ENCODE assay signal across 9 mouse cellular contexts in genomic region chr8:119440250-119440951, GRCm38 (mm10). TPM values are rescaled to one million over a fixed set of nuclear protein-coding genes. Genes with fewer than 3 reads are reported as not detected.
DNase-seq lines count a peak whose midpoint lies in the region; ATAC-seq and TF ChIP-seq lines count a peak whose summit lies in the region.
"Had no signal": no experiment of that assay in that cellular context is flagged by ENCODE, and none has a peak within 500 bp of the region (broad histone marks: within the 10 kb centered on the region; RNA-seq: fewer than 3 reads in every experiment).

No protein-coding gene starts in this region.

- ATAC-seq in G1E (ENCODE audit: extremely low read depth, insufficient number of reproducible peaks, low FRiP score, poor library complexity, severe bottlenecking): no peak; the same call in 1 of the 2 replicates
- peak; percentile 53; the same call in 1 of the 2 replicates for ATAC-seq in erythroid progenitor cell, adult 5-6 weeks (replicated peaks; ENCODE audit: low FRiP score, poor library complexity, severe bottlenecking)
- ATAC-seq in heart, embryonic 14.5 days (ENCODE audit: insufficient number of reproducible peaks, insufficient read depth, low FRiP score, low read depth): peak; percentile 44; the same call in 1 of the 2 replicates
- peak; percentile 62 for ATAC-seq in kidney, postnatal 0 days (replicated peaks; ENCODE audit: low FRiP score, low read depth)
- ATAC-seq in monocyte, adult 5-6 weeks (replicated peaks; ENCODE audit: insufficient number of reproducible peaks, low FRiP score, low TSS enrichment, poor library complexity, severe bottlenecking): no peak; the same call in 1 of the 2 replicates

- H3K27ac ChIP-seq in heart, embryonic 14.5 days (replicated peaks in 1 of 2; ENCODE audit: control insufficient read depth in 1 of 2, insufficient read depth in 1 of 2, low read depth in 2 of 2, low read length in 2 of 2): no peak overlapping the region
- H3K27ac ChIP-seq in kidney, postnatal 0 days: no peak overlapping the region

- 0 out of 2 replicates have a peak, but pooled peaks have one; percentile 24 for TF ChIP-seq CTCF in G1E (IDR thresholded peaks at IDR 0.05; ENCODE audit: low read depth, low read length)
- TF ChIP-seq CTCF in kidney, postnatal 0 days (IDR thresholded peaks at IDR 0.05; ENCODE audit: low read depth): peak; percentile 83
- peak; percentile 73 for TF ChIP-seq CTCF in lung, adult 2 months (IDR thresholded peaks at IDR 0.05; ENCODE audit: insufficient read depth, low read length)

- no peak for TF ChIP-seq POLR2A in lung, adult 2 months (IDR thresholded peaks at IDR 0.05; ENCODE audit: borderline replicate concordance, extremely low read depth, low read depth, low read length)

- H3K4me2 ChIP-seq in heart, embryonic 14.5 days (ENCODE audit: low read length): peak overlapping the region; percentile 35
- H3K4me2 ChIP-seq in kidney, postnatal 0 days (ENCODE audit: low read length): peak overlapping the region; percentile 8; the same call in 1 of the 2 replicates

- H3K9ac ChIP-seq in heart, embryonic 14.5 days (ENCODE audit: low read length): no peak overlapping the region
- H3K9ac ChIP-seq in kidney, postnatal 0 days (ENCODE audit: low read depth, low read length): no peak overlapping the region

- peaks cover 37% of the 10 kb centered on the region for H3K27me3 ChIP-seq in G1E (ENCODE audit: insufficient read depth, low read length)
- H3K27me3 ChIP-seq in heart, embryonic 14.5 days (ENCODE audit: control insufficient read depth, insufficient read depth, low read length): peaks cover 22% of the 10 kb centered on the region
- no peaks in the 10 kb centered on the region for H3K27me3 ChIP-seq in kidney, postnatal 0 days (ENCODE audit: insufficient read depth, low read length)

- peak; percentile 71 for DNase-seq in G1E (ENCODE audit: low spot score)
- peak; percentile 66 for DNase-seq in adrenal gland, postnatal 25 days
- DNase-seq in kidney, postnatal 0 days (ENCODE audit: low spot score): peak; percentile 90
- DNase-seq in lung, adult 2 months: peak; percentile 66
- DNase-seq in ovary, postnatal 36 days (ENCODE audit: low spot score): peak; percentile 75

- H3K36me3 ChIP-seq in G1E (replicated peaks): no peaks in the 10 kb centered on the region
- no peaks in the 10 kb centered on the region for H3K36me3 ChIP-seq in heart, embryonic 14.5 days (ENCODE audit: control insufficient read depth, insufficient read depth, low read length)
- H3K36me3 ChIP-seq in kidney, postnatal 0 days (ENCODE audit: insufficient read depth, low read length): no peaks in the 10 kb centered on the region

- no peak overlapping the region for H3K4me3 ChIP-seq in G1E (ENCODE audit: low read depth, low read length)
- no peak overlapping the region for H3K4me3 ChIP-seq in heart, embryonic 14.5 days (ENCODE audit: control insufficient read depth in 1 of 2, insufficient read depth in 1 of 2, low read depth in 1 of 2, low read length in 2 of 2)
- no peak overlapping the region for H3K4me3 ChIP-seq in kidney, postnatal 0 days (replicated peaks; ENCODE audit: low read depth, low read length)
- H3K4me3 ChIP-seq in lung, adult 2 months (replicated peaks; ENCODE audit: extremely low read depth, low read depth, low read length): no peak overlapping the region

- H3K9me3 ChIP-seq in G1E (replicated peaks): no peaks in the 10 kb centered on the region
- H3K9me3 ChIP-seq in heart, embryonic 14.5 days (ENCODE audit: control insufficient read depth, low read length): no peaks in the 10 kb centered on the region
- H3K9me3 ChIP-seq in kidney, postnatal 0 days (replicated peaks; ENCODE audit: low read length): no peaks in the 10 kb centered on the region

- H3K4me1 ChIP-seq in G1E (ENCODE audit: insufficient read depth, low read depth, low read length): peaks cover 19% of the 10 kb centered on the region
- H3K4me1 ChIP-seq in heart, embryonic 14.5 days (ENCODE audit: control insufficient read depth in 2 of 2, insufficient read depth in 2 of 2, low read length in 2 of 2): peaks cover 17 to 19% of the 10 kb centered on the region in 2 experiments
- peaks cover 13% of the 10 kb centered on the region; the same call in 1 of the 2 replicates for H3K4me1 ChIP-seq in kidney, postnatal 0 days (replicated peaks; ENCODE audit: insufficient read depth, low read length)
- H3K4me1 ChIP-seq in lung, adult 2 months (ENCODE audit: control insufficient read depth, insufficient read depth, low read length): peaks cover 9% of the 10 kb centered on the region

- 18% methylated on average over 16 of the region's 16 CpGs for WGBS in heart, embryonic 14.5 days
- 15% methylated on average over 16 of the region's 16 CpGs for WGBS in kidney, postnatal 0 days
- WGBS in lung, adult 2 months: 24% methylated on average over 16 of the region's 16 CpGs

RNA-seq across cellular contexts. Expression of gene Necab2, which starts 6.1 kb away (rescaled TPM):
- total RNA-seq in G1E (2014; fragmentation: Nextera tagmentation) (not detected in 2 replicates), G1E (2017) (0.06 TPM in 1 of 2 replicates, not detected in the other)
- polyA plus RNA-seq in G1E (2012): not detected in 2 replicates
- total RNA-seq in adrenal gland, postnatal 25 days (2021): 6.5 and 7.0 TPM in 2 replicates
- total RNA-seq in erythroid progenitor cell, adult 5-6 weeks (2015; ENCODE audit: low replicate concordance): not detected in 2 replicates
- not detected in 2 replicates for total RNA-seq in erythroid progenitor cell, adult 5-6 weeks (2017; ENCODE audit: low replicate concordance)
- polyA plus RNA-seq in heart, embryonic 14.5 days (2014; fragmentation: Nextera tagmentation; extraction: Ambion mirVana): 0.27 TPM in 1 of 2 replicates, not detected in the other
- 0.61 and 0.79 TPM in 2 replicates for polyA plus RNA-seq in kidney, postnatal 0 days (2015; fragmentation: Nextera tagmentation; extraction: Ambion mirVana)
- polyA plus RNA-seq in lung, adult 2 months (2012; rRNA removed): 0.63 and 1.0 TPM in 2 replicates
- not detected in 3 replicates for total RNA-seq in monocyte, adult 5-6 weeks (2017)
- total RNA-seq: neutrophil, adult 5-6 weeks had no signal

RNA-seq across cellular contexts. Expression of gene Osgin1, which starts 6.5 kb away (rescaled TPM):
- total RNA-seq in G1E (2014; fragmentation: Nextera tagmentation) (not detected in 2 replicates), G1E (2017) (0.17 and 0.49 TPM in 2 replicates)
- polyA plus RNA-seq in G1E (2012): 0.08 and 0.10 TPM in 2 replicates
- 73.4 and 110 TPM in 2 replicates for total RNA-seq in adrenal gland, postnatal 25 days (2021)
- not detected in 2 replicates for total RNA-seq in erythroid progenitor cell, adult 5-6 weeks (2015; ENCODE audit: low replicate concordance)
- not detected in 2 replicates for total RNA-seq in erythroid progenitor cell, adult 5-6 weeks (2017; ENCODE audit: low replicate concordance)
- polyA plus RNA-seq in heart, embryonic 14.5 days (2014; fragmentation: Nextera tagmentation; extraction: Ambion mirVana): 0.47 and 0.66 TPM in 2 replicates
- polyA plus RNA-seq in kidney, postnatal 0 days (2015; fragmentation: Nextera tagmentation; extraction: Ambion mirVana): 4.1 and 4.4 TPM in 2 replicates
- polyA plus RNA-seq in lung, adult 2 months (2012; rRNA removed): 48.8 and 57.9 TPM in 2 replicates
- total RNA-seq in monocyte, adult 5-6 weeks (2017): 6.2 to 9.9 TPM (median 7.8 TPM) in 3 replicates

RNA-seq across cellular contexts. Expression of gene Mlycd, which starts 45.7 kb away (rescaled TPM):
- total RNA-seq in G1E (2014; fragmentation: Nextera tagmentation) (4.1 and 7.7 TPM in 2 replicates), G1E (2017) (10.5 and 14.8 TPM in 2 replicates)
- 16.7 and 20.1 TPM in 2 replicates for polyA plus RNA-seq in G1E (2012)
- 46.2 and 49.0 TPM in 2 replicates for total RNA-seq in adrenal gland, postnatal 25 days (2021)
- total RNA-seq in erythroid progenitor cell, adult 5-6 weeks (2015; ENCODE audit: low replicate concordance): 3.6 and 3.8 TPM in 2 replicates
- total RNA-seq in erythroid progenitor cell, adult 5-6 weeks (2017; ENCODE audit: low replicate concordance): 0.64 and 1.6 TPM in 2 replicates
- 25.0 and 25.4 TPM in 2 replicates for polyA plus RNA-seq in heart, embryonic 14.5 days (2014; fragmentation: Nextera tagmentation; extraction: Ambion mirVana)
- 19.5 and 21.9 TPM in 2 replicates for polyA plus RNA-seq in kidney, postnatal 0 days (2015; fragmentation: Nextera tagmentation; extraction: Ambion mirVana)
- 26.9 and 32.0 TPM in 2 replicates for polyA plus RNA-seq in lung, adult 2 months (2012; rRNA removed)
- total RNA-seq in monocyte, adult 5-6 weeks (2017): 8.7 to 15.0 TPM (median 10.3 TPM) in 3 replicates

Comparison
In these comparisons a context has a peak if more than half of its experiments do, and no peak if none do; other contexts are left out.
1. ATAC-seq: peak in erythroid progenitor cell, adult 5-6 weeks (single experiment), heart, embryonic 14.5 days (single experiment) and kidney, postnatal 0 days (single experiment); none in G1E (single experiment) and monocyte, adult 5-6 weeks (single experiment).
2. CTCF ChIP-seq: peak in every context shown above with its lines; median percentile 83 in kidney, postnatal 0 days; 73 in lung, adult 2 months; 24 in G1E.
3. Peak in every context shown above with its lines, with median percentiles within 50 percentile points of each other: DNase-seq.